Mouse (Mus musculus) heart, postnatal 0 days (tissue): ENCODE measurements around the gene Bpi. TPM values are rescaled to one million over a fixed set of nuclear protein-coding genes. Genes with fewer than 3 reads are reported as not detected.

Experiments
- ATAC-seq: fragments of 200-750 bp; cut with Nextera tagmentation; 2 replicates; pipeline ENCODE4 v1.8.0; 2017; ENCODE audit warnings: low read depth, moderate number of reproducible peaks, moderate library complexity; ENCODE audit not compliant: insufficient read depth
- DNase-seq: peaks from one replicate; pipeline ENCODE4 v3.0.0-alpha.2; 2016; ENCODE audit warnings: low spot score
- H3K27ac ChIP-seq: fragments of 300-500 bp; sonication (generic); 2 replicates; pipeline ENCODE4 v1.5.1; 2014; ENCODE audit warnings: low read depth, mild to moderate bottlenecking
- H3K27me3 ChIP-seq: fragments of 300-500 bp; sonication (generic); 2 replicates; pipeline ENCODE4 v1.6.1; 2014; ENCODE audit warnings: low read length, mixed read lengths; ENCODE audit not compliant: control insufficient read depth, insufficient read depth
- H3K36me3 ChIP-seq: fragments of 300-500 bp; sonication (generic); replicated peaks from 2 replicates; pipeline ENCODE4 v1.6.1; 2014; ENCODE audit warnings: low read length, mixed read lengths; ENCODE audit not compliant: control insufficient read depth, insufficient read depth
- H3K4me1 ChIP-seq: fragments of 300-500 bp; sonication (generic); 2 replicates; pipeline ENCODE4 v1.6.1; 2014; ENCODE audit warnings: antibody characterized with exemption; ENCODE audit not compliant: control insufficient read depth, insufficient read depth
- H3K4me2 ChIP-seq: fragments of 300-500 bp; sonication (generic); 2 replicates; pipeline ENCODE4 v1.6.1; 2014; ENCODE audit warnings: low read depth, mild to moderate bottlenecking, low read length, moderate library complexity
- H3K4me3 ChIP-seq: fragments of 300-500 bp; sonication (generic); 2 replicates; pipeline ENCODE4 v1.5.1; 2014; ENCODE audit warnings: low read depth, low read length
- H3K9ac ChIP-seq: fragments of 300-500 bp; sonication (generic); replicated peaks from 2 replicates; pipeline ENCODE4 v1.6.1; 2014; ENCODE audit warnings: low read depth, low read length, mixed read lengths
- H3K9me3 ChIP-seq: fragments of 300-500 bp; sonication (generic); replicated peaks from 2 replicates; pipeline ENCODE4 v1.6.1; 2016; ENCODE audit warnings: low read length; ENCODE audit not compliant: control insufficient read depth
- CTCF ChIP-seq: IDR thresholded peaks from 2 replicates; pipeline ENCODE4 v1.5.1; 2016; ENCODE audit warnings: antibody characterized with exemption, control low read depth, low read depth
- EP300 ChIP-seq: IDR thresholded peaks from 2 replicates; pipeline ENCODE4 v1.6.1; 2016; ENCODE audit warnings: antibody characterized with exemption, low read depth
- WGBS: fragments of 180-500 bp; shearing (Covaris S2); extraction: QIAGEN DNeasy Blood & Tissue Kit; methylation state at CpG from one replicate; pipeline ENCODE4 v1.1.7; 2014; 5-methylcytosine and 5-hydroxymethylcytosine counted together
- polyA plus RNA-seq: library from polyadenylated mRNA; unstranded; fragments of >200 nt; fragmentation: Nextera tagmentation; extraction: Ambion mirVana; gene quantifications from 2 replicates; pipeline ENCODE4 v1.2.1, GENCODE M21; 2015
- total RNA-seq: library from RNA; depleted of rRNA; stranded (reverse); fragments of >200 nt; gene quantifications from 2 replicates; pipeline ENCODE4 v1.2.3, GENCODE M21; 2014; ENCODE audit warnings: low replicate concordance

Gene Bpi
- total and polyA plus RNA-seq, 2 experiments from 2014 or later: not detected

DNA sequence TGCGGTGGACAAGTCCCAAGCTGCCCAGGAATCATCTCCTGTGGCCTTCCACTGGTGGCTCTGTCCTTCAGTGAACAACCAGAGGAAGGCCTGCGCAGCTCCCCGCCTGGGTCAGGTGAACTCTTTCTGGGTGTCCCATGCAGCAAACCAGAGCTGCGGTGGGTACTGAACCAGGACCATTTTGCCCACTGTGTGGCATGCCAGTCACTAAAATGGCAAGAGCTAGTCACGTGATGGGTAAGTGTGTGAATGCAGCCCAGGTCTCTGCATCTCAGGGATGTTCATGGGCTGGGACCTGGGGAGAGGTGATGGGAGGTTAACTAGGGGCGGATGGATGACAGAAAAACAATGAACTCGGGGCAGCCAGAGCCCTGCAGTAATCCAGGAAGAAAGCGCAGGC lies 12.1 kb downstream of the Bpi start:
- no peak overlapping the region for H3K27ac ChIP-seq
- no peak overlapping the region for H3K4me3 ChIP-seq
- H3K9ac ChIP-seq: no peak overlapping the region
- H3K4me1 ChIP-seq: no peaks in the 10 kb centered on the region
- DNase-seq (no peak), ATAC-seq (no peak)
- no peak overlapping the region for H3K4me2 ChIP-seq
- no peaks in the 10 kb centered on the region for H3K36me3 ChIP-seq
- H3K27me3 ChIP-seq: no peaks in the 10 kb centered on the region
- H3K9me3 ChIP-seq: no peaks in the 10 kb centered on the region
- 80% methylated on average over 8 of the region's 8 CpGs for WGBS
- TF ChIP-seq CTCF (no peak), EP300 (no peak)

DNA sequence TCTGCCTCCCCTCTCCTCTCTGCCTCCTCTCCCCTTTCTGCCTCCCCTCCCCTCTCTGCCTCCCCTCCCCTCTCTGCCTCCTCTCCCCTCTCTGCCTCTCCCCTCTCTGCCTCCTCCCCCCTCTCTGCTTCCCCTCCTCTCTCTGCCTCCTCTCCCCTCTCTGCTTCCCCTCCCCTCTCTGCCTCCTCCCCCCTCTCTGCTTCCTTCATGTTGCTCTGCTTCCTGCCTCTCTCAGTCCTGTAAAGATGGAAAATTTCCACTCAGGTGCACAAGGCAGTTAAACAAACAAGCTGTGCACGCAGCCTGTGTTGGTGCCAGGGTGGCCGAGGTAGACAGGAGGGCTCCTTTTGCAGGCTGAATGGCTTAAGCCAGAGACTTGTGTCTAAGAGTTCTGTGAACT lies 15.8 kb downstream of the Bpi start:
- H3K27me3 ChIP-seq: no peaks in the 10 kb centered on the region
- WGBS: 25% methylated on average over 2 of the region's 2 CpGs
- DNase-seq (no peak), ATAC-seq (no peak)
- H3K9me3 ChIP-seq: no peaks in the 10 kb centered on the region
- H3K9ac ChIP-seq: no peak overlapping the region
- H3K36me3 ChIP-seq: no peaks in the 10 kb centered on the region
- H3K4me2 ChIP-seq: no peak overlapping the region
- H3K4me1 ChIP-seq: no peaks in the 10 kb centered on the region
- H3K4me3 ChIP-seq: no peak overlapping the region
- H3K27ac ChIP-seq: no peak overlapping the region
- TF ChIP-seq CTCF: no peak
- TF ChIP-seq EP300: no peak

DNA sequence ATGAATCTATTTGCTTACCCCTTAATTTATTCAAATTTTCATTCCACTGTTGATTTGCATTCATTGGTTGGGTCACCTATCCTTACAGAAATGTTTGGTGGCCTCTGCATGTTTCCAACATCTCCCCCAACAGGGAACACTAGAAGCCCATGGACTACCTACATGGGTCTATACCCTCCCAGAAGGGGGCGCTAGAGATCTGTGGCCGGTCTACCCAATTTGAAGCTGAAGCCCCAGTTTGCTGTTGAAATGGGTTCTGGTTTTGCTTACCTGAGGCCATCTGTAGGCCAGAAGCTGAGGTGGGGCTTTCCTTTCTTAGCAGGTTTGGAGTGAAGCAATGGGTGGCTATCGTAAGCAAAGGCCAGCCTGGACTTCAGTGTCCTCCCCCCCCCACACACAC lies 17.5 kb downstream of the Bpi start:
- Histone ChIP-seq H3K9ac (no peak overlapping the region), H3K36me3 (no peaks in the 10 kb centered on the region), H3K27ac (no peak overlapping the region), H3K4me2 (no peak overlapping the region), H3K4me1 (no peaks in the 10 kb centered on the region), H3K9me3 (no peaks in the 10 kb centered on the region), H3K4me3 (no peak overlapping the region), H3K27me3 (no peaks in the 10 kb centered on the region)
- no peak for ATAC-seq
- DNase-seq: no peak
- WGBS: 85% methylated on average over 3 of the region's 3 CpGs
- TF ChIP-seq EP300: no peak

DNA sequence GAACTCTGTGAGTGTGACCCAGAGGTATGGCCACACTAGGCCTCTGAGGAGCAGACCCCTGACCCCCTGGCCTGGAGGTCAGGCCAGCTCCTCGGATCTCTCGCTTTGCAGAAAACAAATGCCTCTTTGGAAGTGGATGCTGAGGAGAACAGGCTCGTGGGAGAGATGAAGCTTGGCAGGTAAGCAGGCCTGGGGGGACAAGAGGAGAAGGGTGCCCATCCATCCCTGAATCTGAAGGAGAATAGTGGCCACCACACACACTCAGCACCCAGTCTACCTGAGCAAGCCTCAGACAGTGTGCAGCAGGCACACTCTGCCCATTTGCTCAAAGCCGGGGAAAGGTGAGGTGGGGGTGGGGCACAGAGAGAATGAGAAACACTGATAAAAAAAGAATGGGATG lies 17.9 kb downstream of the Bpi start:
- 81% methylated on average over 4 of the region's 4 CpGs for WGBS
- H3K27ac ChIP-seq: no peak overlapping the region
- ATAC-seq: no peak
- H3K9me3 ChIP-seq: no peaks in the 10 kb centered on the region
- H3K9ac ChIP-seq: no peak overlapping the region
- no peak overlapping the region for H3K4me3 ChIP-seq
- TF ChIP-seq CTCF (no peak), EP300 (no peak)
- no peaks in the 10 kb centered on the region for H3K27me3 ChIP-seq
- H3K4me2 ChIP-seq: no peak overlapping the region
- no peaks in the 10 kb centered on the region for H3K36me3 ChIP-seq
- H3K4me1 ChIP-seq: no peaks in the 10 kb centered on the region
- no peak for DNase-seq

DNA sequence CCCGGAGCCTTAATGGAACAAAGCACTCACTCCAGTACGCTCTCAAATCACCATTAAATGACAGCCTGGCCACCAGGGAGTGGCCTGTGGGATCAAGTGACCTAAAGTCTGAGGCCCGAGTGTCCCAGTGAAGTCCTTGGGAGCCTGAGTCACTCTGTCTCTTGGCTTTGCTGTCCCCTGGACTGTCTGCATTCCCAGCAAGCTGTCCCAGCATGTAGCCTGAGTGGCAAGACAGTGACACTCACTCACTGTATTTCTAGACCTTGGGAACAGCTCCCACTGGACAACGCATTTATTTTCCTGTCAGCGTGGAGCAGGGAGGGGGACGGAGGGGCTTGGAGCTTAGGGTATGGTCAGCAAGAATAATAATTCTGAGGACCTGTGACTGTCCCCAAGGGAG lies 18.6 kb downstream of the Bpi start:
- Histone ChIP-seq H3K4me1 (no peaks in the 10 kb centered on the region), H3K27me3 (no peaks in the 10 kb centered on the region), H3K4me2 (no peak overlapping the region), H3K36me3 (no peaks in the 10 kb centered on the region), H3K9ac (no peak overlapping the region), H3K4me3 (no peak overlapping the region), H3K27ac (no peak overlapping the region), H3K9me3 (no peaks in the 10 kb centered on the region)
- no peak for ATAC-seq
- 56% methylated on average over 6 of the region's 6 CpGs for WGBS
- DNase-seq: no peak
- TF ChIP-seq CTCF: no peak
- no peak for TF ChIP-seq EP300

DNA sequence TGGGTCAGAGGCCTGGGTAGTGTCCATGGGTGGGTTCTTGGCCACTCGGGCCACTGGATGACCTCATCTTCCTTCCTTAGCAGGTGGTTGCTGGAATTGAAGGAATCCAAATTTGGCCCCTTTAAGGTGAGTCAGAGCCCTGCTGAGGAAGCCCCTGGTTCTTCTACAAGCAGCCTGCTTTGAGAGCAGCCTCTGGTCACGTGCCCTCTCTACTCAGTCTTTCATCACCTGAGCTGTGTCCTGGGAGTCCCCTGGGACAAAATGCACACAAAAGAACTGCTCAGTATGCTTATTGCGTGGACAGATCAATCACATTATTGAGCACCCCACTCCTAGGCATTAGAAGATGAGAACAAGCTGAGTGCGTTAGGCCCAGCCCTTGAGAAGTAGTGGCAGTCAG lies 19.0 kb downstream of the Bpi start:
- TF ChIP-seq CTCF (no peak), EP300 (no peak)
- no peak for ATAC-seq
- no peak overlapping the region for H3K9ac ChIP-seq
- H3K27me3 ChIP-seq: no peaks in the 10 kb centered on the region
- no peak overlapping the region for H3K4me2 ChIP-seq
- H3K9me3 ChIP-seq: no peaks in the 10 kb centered on the region
- H3K4me3 ChIP-seq: no peak overlapping the region
- H3K36me3 ChIP-seq: no peaks in the 10 kb centered on the region
- H3K27ac ChIP-seq: no peak overlapping the region
- DNase-seq: no peak
- WGBS: 53% methylated on average over 4 of the region's 4 CpGs
- H3K4me1 ChIP-seq: no peaks in the 10 kb centered on the region
